Mouse (Mus musculus) forelimb bud, embryonic 11.5 days (tissue): Measurements from ENCODE around the gene Clasrp.
"Not testable (repeated sequence)": the region's sequence is repeated elsewhere in the genome, so short reads cannot be mapped to it uniquely, and the experiment has no call there.

Experiments used
- DNase-seq: peaks from one replicate; pipeline ENCODE4 v3.0.0-alpha.2; 2012; ENCODE audit warnings: low read depth, low spot score

The Clasrp gene

DNA sequence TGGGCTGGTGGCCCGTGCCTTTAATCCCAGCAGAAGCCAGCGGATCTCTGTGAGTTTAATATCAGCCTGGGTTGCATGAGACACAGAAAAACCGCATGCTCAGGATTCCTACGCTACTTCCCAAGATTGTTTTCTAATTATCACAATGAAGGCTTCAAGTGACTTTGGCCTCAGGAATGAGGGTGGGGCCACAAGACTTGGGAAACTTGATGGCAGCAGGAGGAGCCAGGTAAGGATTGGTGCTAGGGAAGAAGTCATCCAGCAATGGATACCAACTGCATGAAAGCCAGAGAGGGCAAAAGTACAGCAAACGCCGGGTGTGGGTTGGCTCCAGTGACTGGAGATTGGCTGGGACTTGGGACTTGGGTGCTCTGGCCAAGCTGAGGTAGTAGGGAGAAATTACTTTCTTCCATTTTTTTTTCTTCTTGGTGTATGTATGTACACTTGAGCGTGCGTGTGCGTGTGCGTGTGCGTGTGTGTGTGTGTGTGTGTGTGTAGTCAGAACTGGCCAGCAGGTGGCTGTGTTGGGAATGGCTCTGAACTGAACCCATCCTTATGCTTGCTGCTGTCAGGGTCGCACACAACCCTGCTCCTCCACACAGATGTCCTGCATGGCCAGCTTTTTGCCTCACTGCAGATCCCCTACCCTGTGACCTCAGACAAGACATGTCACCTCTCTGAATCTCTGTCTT, 5.5 kb upstream of the Clasrp start:
- no peak for DNase-seq

DNA sequence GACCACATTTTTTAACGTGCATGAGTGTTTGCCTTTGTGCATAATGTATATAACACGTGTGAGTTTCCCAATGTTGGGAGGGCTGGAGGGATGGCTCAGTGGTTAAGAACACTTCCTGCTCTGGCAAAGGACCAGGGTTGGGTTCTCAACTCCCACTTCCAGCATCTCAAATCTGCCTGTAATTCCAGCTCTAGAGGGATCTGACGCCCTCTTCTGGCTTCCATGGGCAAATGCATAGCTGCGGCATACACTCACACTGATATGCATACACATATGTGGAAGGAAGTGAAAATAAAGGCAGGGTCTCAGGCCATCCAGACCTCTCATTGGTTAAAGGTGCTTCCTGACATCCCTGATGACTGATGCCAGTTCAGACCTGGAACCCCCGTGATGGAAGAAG, 3.0 kb upstream of the Clasrp start:
- no peak for DNase-seq

DNA sequence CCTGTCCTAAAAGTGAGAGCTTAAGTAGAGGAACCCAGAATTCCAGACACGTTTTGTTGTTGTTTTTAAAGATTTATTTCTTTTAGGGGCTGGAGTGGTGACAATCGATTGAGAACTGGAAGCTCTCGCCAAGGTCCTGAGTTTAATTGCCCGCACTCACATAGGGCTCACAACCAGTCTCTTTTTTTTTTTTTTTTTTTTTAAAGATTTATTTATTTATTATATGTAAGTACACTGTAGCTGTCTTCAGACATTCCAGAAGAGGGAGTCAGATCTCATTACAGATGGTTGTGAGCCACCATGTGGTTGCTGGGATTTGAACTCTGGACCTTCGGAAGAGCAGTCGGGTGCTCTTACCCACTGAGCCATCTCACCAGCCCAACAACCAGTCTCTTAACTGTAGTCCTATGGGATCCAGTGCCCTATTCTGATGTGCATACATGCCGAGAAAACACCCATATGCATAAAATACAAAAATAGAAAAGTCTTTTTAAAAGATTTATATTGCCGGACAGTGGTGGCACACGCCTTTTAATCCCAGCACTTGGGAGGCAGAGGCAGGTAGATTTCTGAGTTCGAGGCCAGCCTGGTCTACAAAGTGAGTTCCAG, 424 bp upstream of the Clasrp start:
- not testable (repeated sequence) for DNase-seq

DNA sequence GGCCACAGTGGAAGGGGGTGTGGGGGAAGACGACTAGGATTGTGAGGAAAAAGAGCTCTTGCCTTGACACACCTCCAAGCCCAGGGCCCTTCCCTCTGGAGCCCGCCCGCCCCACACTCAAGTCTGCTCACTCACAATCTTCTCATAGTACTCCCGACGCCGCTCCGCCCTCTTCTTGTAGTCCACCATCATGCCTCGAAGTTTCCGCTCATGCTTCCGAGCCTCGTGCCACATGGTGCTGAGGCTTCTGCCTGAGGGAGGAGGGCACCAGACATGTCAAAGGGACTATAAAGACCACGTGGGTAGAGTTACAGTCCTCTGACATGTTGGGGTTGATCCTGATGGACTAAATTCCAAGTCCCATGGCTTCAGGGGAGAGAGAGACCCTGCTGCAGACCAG, 1.2 kb downstream of the Clasrp start:
- no peak for DNase-seq

DNA sequence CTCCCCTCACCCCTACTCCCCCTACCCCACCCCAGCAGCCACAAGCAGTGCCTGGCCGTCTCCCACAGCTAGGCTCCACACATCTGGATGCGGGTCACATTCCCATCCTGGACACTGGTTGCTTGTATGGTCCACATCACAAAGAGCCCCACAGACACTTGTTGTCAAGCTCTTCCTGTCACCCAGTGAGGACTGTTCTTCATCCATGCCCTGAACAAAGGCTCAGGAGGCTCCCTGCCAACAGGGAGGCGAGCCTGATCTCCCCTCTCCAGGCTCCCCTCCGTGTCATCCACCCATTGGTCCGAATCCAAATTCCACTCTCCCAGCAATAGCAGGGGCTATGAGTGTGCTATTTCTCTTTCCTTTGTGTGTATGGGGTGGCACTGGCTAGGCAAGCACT, 3.7 kb downstream of the Clasrp start:
- no peak for DNase-seq

DNA sequence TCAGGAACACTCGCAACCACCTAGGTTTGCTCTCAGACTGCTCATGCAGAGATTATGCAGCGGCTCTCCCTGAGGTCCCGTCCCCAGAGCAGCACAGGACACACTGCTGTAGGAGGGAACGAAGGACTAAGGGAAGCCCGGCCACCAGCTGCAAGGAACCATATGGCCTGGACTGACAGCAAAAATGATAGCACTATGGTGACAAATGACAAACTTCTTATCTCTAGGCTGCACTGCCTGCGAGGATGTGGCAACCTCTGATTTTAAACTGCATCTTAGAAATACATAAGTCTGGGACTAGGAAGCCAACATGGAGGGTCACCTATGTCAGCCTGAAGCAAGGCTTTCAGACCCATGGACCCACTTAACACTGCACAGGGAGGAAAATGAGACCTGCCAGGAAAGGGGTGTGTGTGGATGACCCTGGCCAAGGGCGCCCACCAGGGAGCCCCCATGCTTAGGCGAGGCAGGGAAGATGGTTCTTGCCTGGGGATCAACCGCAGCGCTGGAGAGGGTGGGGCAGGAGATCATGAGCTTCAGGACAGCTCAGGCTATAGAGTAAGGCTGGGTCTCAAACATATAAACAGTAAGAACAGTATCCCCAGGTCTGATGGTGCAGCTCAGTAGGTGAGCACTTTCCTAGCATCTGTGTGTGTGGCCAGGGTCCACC, 11.1 kb downstream of the Clasrp start:
- DNase-seq = no peak

DNA sequence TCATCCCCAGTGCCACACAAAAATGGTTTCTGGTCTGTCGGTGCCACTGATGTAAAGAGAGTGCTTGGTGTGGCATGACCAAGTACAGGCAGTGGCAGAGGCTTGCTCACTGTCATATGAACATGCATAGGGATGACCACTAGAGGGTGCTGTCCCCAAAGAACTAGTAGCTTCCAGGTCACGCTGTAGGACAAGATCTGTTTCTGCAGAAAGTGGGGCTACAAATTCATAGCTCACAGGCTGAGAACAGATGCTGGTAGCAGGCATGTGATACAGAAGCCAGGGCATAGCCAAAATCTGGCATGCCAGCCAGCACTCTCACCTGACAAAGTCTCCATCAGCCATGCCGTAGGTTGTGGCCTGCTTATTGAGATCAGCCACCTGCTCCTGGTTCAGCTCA, 14.4 kb downstream of the Clasrp start:
- DNase-seq = peak; percentile 82

DNA sequence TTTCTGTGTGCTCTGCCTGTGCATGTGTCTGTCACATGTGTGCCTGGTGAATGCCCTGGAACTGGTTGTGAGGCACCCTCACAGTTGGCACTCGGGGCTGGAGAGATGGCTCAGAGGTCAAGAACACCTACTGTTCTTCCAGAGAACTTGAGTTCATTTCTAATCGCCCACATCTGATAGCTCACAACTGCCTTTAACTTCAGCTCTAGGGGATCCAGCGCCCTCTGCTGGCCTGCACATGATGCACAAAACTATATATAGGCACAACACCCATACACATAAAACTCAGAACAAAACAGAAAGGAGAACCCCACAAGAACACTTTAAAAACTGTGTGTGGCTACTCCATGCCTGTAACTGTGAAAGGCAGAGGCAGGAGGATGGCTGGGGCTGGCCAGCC, 15.1 kb downstream of the Clasrp start:
- DNase-seq = peak; percentile 62

DNA sequence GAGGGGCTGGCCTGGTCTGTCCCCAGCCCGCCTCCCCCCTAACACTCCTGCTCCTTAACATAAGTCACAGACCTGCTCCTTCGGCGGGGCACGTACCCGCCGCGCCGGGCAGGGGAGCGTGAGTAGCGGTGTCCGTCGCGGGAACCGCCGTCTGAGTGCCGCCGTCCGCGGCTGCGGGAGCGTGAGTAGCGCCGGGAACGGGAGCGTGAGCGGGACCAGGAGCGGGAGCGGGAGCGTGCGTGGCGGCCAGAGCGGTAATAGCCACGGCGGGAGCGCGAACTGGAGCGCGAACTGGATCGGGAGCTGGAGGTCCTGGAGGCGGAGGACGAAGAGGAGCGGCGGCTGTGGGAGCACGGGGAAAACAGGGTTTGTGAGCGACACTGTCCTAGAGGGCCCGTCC, 18.0 kb downstream of the Clasrp start:
- DNase-seq = no peak

DNA sequence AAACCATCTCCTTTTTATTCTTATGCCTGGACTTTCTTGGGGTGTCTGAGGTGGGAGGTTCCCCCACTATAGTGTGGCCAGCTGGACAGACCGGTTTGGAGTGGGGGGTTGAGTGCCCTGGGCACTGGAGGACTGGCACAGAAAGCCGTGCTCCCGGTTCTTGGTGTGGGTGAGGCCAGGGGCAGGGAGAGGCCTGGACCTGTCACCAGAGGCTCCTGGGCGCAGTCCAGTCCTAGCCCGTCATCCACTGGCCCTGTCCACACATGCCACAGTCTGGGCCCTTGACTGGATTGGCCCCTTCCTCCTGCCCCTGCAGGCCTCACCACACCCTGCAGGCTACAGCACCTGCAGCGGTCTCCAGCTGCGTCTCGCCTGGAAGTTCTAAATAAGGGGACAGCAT, 23.7 kb downstream of the Clasrp start:
- no peak for DNase-seq

DNA sequence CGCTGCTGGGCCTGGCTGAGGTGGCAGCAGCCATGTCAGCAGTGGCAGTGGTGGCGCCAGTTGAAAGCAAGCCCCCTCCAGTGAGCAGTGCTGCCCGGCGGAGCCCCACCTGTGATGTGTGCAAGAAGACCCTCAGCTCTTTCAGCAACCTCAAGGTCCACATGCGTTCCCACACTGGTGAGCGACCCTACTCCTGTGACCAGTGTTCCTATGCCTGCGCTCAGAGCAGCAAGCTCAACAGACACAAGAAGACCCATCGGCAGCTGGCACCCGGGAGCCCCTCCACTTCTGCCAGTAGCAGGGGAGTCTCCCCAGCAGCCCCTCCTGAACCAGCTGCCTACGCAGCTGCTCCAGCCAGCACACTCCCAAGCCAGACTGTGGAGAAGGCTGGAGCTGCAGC, 24.5 kb downstream of the Clasrp start:
- no peak for DNase-seq

DNA sequence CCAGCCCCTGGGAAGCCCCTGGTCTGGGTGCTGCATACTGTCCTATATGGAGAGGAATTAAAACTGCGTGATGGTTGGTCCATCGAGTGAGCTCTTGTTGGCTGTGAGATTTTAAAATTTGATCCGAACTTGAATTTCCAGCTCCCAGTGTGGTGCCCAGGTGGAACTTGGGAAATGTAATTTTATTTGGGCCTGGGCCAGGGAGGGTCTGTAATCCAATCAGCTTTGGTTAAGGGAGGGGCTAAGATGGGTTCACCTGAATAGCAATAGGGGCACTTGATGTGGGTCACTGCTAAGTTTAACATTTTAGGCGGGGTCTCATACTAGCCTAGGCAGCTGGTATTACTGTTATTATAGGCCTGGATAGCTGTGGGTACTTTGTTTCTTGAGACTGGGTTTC, 25.9 kb downstream of the Clasrp start:
- DNase-seq = no peak

DNA sequence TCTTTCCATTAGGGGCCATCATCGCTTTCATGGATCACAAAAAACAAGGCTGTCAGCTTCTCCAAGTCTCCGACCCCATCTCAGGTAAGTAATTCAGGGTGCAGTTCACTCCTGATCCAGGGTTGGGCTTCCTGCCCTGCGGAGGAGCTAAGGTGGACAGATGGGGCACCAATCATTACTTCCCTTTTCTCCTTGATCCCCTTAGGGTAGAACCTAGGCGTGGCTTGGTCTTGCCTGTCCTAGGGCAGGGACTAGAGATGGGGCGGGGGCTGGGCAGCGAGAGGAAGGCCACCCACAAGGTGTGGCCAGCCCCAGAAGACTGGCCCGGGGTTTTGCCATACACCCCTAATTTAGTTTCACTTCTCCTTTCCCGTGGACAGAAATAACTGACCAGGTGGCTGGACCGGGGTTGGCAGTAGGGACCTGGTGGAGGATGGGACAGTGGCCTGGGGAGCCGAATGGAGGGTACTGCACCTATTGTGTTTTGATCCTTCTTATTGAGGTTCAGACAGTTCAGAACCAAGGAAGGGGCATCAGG, 26.3 kb downstream of the Clasrp start:
- no peak for DNase-seq

DNA sequence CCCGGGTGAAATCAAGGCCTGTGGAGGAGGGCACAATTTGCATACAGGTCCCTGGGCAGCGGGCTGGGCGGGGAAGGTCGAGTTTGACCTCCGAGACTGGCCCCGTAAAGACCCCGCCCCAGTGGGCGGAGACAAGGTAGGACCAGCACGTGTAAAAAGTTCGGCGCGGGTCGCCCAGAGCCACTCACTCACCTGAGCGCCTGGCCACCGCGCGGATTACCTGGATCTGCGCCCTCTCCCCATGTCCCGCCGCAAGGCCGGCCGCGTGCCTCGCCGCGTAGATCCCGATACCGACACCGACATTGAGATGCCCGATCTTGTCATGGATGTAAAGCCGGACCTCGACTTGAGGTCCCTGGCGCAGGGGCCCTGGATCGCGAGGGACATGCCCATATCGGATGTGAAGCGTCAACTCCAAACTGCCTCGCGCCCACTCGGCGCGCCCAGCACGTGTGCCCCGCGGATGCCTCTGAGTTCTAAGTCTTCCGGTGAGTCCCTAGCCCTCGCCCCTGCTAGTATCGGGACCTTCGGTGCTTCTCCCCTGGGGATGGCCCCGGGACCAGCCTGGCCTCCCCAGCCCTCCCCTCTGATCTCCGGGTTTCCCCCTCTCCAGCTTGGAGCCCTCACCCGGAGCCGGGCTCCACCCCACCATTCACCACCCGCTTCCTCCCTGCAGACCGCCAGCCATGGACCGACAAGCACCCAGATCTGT, 27.0 kb downstream of the Clasrp start, which contains the start of the genes Zfp296 and Gemin7:
TSS of gene Zfp296 (plus strand) at position 147 of the 712 bp plus-strand sequence.
TSS of gene Gemin7 (minus strand) at position 455 of the 712 bp plus-strand sequence.
- DNase-seq = no peak

DNA sequence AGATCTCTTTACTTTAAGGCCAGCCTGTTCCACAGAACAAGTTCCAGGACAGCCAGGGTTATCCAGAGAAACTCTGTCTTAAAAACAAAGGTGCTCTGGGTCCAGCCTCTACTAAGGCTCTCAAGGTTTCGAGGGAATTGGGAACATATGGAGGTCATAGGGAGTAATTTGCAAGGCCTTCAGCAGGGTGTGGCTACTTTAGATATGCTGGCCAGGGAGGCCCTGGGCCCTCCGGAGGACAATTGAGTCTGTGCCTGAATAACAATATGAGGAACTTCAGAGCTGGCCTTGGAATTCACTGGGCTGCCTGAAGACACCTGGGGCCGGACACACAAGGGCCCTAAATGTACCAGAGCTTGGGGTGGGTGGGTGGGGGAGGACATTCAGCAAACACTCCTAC, 28.7 kb downstream of the Clasrp start:
- no peak for DNase-seq

DNA sequence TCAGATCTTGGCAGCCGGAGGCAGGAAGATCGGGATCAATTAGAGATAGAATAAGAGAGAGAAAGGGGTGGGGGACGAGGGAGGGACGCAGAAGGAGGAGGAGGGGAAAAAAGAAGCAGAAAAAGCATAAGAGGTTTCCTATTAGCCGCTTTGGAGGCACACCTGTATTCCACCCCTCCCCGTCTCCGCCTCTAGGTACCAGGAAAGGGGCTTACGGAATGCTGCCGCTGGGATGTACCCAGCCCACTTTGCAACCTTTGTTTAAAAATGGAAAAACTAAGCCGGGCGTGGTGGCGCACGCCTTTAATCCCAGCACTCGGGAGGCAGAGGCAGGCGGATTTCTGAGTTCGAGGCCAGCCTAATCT, 30.5 kb downstream of the Clasrp start:
- no peak for DNase-seq

DNA sequence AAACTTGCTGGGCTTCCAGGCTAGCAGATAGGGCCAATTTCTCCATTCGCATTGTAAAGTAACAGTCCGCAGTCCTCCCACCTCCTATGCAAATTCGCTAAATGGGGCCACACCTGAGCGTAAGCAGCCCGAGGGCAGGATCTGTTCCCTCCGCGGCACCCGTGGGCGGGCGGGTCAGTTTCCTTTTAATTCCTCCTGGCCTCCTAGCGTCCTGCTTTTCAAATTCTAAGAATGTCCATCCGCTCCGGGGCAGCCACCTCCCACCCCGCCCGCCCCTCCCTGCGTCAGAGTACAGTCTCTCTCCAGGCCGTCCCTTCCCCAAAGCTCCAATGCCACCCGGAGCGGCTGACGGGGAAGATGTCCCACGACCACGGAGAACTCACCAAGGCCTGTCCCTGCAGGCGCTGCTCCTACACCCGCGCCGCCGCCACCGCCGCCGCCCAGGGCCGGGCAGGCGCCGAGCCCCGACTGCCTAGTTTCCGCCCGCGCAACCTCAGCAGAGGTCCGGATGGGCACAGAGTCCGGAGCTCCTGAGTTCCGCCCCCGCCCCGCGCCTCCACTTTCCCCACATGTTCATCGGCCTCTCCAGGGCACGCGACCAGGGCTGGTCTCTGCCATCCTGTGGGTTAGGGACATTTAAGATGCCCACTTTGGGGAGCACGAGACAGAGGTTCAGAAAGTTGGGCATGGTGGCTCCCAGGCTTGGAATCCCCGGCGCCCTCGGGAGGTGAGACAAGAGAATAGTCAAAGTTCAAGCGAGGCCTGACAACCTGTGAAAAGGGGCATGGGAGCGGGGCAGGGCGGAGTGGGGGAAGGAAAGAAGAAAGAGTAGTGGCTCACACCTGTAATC, 31.1 kb downstream of the Clasrp start:
- peak; percentile 82 for DNase-seq

DNA sequence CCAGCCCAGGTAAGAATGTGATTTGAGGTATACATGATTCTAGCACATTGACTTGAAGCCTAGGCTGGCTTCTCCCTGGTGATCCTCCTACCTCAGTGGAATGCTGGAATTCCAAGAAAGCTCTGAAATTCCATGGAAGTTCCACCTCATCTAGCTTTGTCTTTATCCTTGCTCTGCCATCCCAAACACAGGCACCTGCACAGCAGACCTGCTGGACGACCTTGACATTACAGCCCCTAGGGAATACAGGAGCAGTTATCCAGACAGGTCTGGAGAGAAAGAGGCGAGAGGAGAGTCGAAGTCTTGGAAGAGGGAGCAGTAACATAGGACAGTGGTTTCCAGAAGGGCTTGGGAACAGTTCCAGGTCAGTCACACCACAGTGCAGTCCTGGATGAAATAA, 34.6 kb downstream of the Clasrp start:
- DNase-seq = no peak

DNA sequence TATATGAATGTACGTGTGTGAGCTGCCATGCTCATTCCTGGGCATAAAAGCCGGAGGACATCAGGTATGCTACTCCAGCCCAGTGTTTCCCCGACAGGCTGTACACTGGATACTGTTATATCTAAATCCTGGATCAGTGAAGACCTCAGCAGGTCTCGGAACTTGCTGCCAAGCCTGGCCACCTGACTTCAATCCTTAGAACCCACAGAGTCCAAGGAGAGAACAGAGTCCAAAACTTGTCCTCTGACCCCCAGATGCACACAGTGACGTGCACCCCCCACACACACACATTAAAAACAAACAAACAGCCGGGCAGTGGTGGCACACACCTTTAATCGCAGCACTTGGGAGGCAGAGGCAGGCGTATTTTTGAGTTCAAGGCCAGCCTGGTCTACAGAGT, 36.9 kb downstream of the Clasrp start:
- no peak for DNase-seq

DNA sequence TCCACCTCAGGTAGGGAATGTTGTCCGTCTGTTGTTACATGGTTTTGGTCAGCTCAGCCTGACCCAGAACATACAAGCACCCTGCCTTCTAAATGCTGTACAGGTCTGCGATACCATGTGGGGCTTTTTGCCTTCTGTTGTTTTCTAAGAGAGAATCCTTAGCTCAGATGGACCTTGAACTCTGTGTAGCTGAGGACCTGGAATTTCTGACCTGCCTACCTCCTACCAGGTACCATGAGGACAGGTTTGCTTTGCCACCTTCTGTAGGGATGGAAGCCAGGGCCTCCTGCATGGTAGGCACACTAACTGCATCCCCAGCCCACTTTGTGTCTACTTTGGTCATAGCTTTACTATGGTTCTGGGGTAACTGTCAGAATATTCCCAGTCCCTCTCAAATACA, 38.5 kb downstream of the Clasrp start:
- no peak for DNase-seq

DNA sequence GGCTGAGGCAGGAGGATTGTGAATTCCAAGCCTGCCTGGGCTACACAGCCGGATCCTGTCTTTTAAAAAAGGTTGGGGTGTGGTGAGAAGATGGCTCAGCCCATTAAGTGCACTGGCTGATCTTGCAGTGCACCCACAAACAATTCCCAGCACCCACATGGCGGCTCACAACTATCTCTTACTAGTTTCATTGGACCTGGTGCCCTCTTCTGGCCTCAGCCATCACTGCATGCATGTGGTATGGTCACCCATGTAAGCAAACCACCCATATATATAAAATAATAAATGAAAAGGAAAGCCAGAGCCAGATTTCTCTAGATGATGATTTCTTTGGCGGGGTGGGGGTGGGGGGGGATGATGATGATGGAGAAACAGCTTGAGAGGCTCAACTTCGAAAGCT, 39.8 kb downstream of the Clasrp start:
- DNase-seq = no peak
